Comparison of ENCODE assay signal across 17 mouse cellular contexts in the genomic region with DNA sequence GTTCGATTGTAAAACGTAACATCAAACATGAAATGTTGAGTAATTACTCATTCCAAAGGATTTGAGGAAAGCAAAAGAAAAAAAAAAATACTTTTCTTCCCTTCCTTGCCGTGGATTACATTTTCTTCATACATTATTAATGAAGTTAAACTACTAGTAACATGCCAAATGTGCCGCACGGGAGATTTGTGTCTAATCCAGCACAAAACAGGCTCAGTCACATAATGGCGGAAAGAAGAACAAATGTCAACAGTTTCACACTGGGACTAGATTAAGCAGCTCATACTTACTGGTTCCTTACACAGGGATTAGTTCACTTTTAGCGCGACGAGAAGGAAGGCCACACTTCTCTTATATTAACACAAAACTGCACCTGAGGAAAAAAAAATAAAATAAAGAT.
DNase-seq lines count a peak whose midpoint lies in the region; ATAC-seq and TF ChIP-seq lines count a peak whose summit lies in the region.
"Had no signal": no experiment of that assay in that cellular context is flagged by ENCODE, and none has a peak within 500 bp of the region (broad histone marks: within the 10 kb centered on the region; RNA-seq: fewer than 3 reads in every experiment).

No protein-coding gene starts in this region.

- H3K4me3 ChIP-seq in embryonic facial prominence, embryonic 14.5 days (ENCODE audit: low read depth, low read length) = no peak overlapping the region
- H3K4me3 ChIP-seq in embryonic facial prominence, embryonic 10.5 days = no peak overlapping the region
- H3K4me3 ChIP-seq in kidney, postnatal 0 days (replicated peaks; ENCODE audit: low read depth, low read length) = no peak overlapping the region
- peak overlapping the region; percentile 2; the same call in 1 of the 2 replicates for H3K4me3 ChIP-seq in midbrain, embryonic 15.5 days
- no peak overlapping the region for H3K4me3 ChIP-seq in stomach, embryonic 15.5 days (replicated peaks)
- no peak overlapping the region for H3K4me3 ChIP-seq in limb, embryonic 10.5 days
- H3K4me3 ChIP-seq: embryonic facial prominence, embryonic 15.5 days; forebrain, embryonic 10.5 days; hindbrain, embryonic 10.5 days; limb, embryonic 13.5 days; liver, embryonic 13.5 days had no signal

- no peaks in the 10 kb centered on the region for H3K9me3 ChIP-seq in embryonic facial prominence, embryonic 14.5 days (ENCODE audit: control insufficient read depth, low read length)
- H3K9me3 ChIP-seq in embryonic facial prominence, embryonic 10.5 days = no peaks in the 10 kb centered on the region
- H3K9me3 ChIP-seq in kidney, postnatal 0 days (replicated peaks; ENCODE audit: low read length) = no peaks in the 10 kb centered on the region
- no peaks in the 10 kb centered on the region for H3K9me3 ChIP-seq in midbrain, embryonic 15.5 days
- no peaks in the 10 kb centered on the region for H3K9me3 ChIP-seq in stomach, embryonic 15.5 days
- no peaks in the 10 kb centered on the region for H3K9me3 ChIP-seq in limb, embryonic 10.5 days (replicated peaks)
- H3K9me3 ChIP-seq: embryonic facial prominence, embryonic 15.5 days; forebrain, embryonic 10.5 days; hindbrain, embryonic 10.5 days; limb, embryonic 13.5 days; liver, embryonic 13.5 days had no signal

- no peak for ATAC-seq in embryonic facial prominence, embryonic 14.5 days (ENCODE audit: low read depth)
- ATAC-seq in kidney, postnatal 0 days (replicated peaks; ENCODE audit: low FRiP score, low read depth) = no peak
- ATAC-seq in midbrain, embryonic 15.5 days (replicated peaks) = peak; percentile 48; the same call in 1 of the 2 replicates
- no peak for ATAC-seq in stomach, embryonic 15.5 days (ENCODE audit: insufficient read depth, low FRiP score, low read depth)

- no peak for TF ChIP-seq CTCF in kidney, postnatal 0 days (IDR thresholded peaks at IDR 0.05; ENCODE audit: low read depth)

- no peaks in the 10 kb centered on the region for H3K36me3 ChIP-seq in embryonic facial prominence, embryonic 14.5 days (ENCODE audit: control insufficient read depth, insufficient read depth, low read length)
- H3K36me3 ChIP-seq in embryonic facial prominence, embryonic 10.5 days (replicated peaks) = no peaks in the 10 kb centered on the region
- H3K36me3 ChIP-seq in kidney, postnatal 0 days (ENCODE audit: insufficient read depth, low read length) = no peaks in the 10 kb centered on the region
- H3K36me3 ChIP-seq in midbrain, embryonic 15.5 days (replicated peaks) = no peaks in the 10 kb centered on the region
- H3K36me3 ChIP-seq in stomach, embryonic 15.5 days = no peaks in the 10 kb centered on the region
- H3K36me3 ChIP-seq in limb, embryonic 10.5 days = no peaks in the 10 kb centered on the region
- H3K36me3 ChIP-seq: embryonic facial prominence, embryonic 15.5 days; forebrain, embryonic 10.5 days; hindbrain, embryonic 10.5 days; limb, embryonic 13.5 days; liver, embryonic 13.5 days had no signal

- no peak overlapping the region for H3K4me2 ChIP-seq in embryonic facial prominence, embryonic 14.5 days (ENCODE audit: low read depth, low read length)
- H3K4me2 ChIP-seq in kidney, postnatal 0 days (ENCODE audit: low read length) = peak overlapping the region; percentile 11; the same call in 1 of the 2 replicates
- H3K4me2 ChIP-seq in midbrain, embryonic 15.5 days = peak overlapping the region; percentile 36
- peak overlapping the region; percentile 22; the same call in 1 of the 2 replicates for H3K4me2 ChIP-seq in stomach, embryonic 15.5 days
- H3K4me2 ChIP-seq: embryonic facial prominence, embryonic 15.5 days; limb, embryonic 13.5 days; liver, embryonic 13.5 days had no signal

- DNase-seq in embryonic facial prominence, embryonic 14.5 days (ENCODE audit: low spot score) = peak; percentile 9
- no peak for DNase-seq in embryonic facial prominence, embryonic 10.5 days (ENCODE audit: low spot score)
- no peak for DNase-seq in kidney, postnatal 0 days (ENCODE audit: low spot score)
- DNase-seq in kidney, postnatal 10 days = no peak
- DNase-seq in spleen, postnatal 14 days (ENCODE audit: low spot score in 2 of 2) = no peak
- no peak for DNase-seq in limb, embryonic 10.5 days (ENCODE audit: low spot score)
- DNase-seq: adrenal gland, adult 2 months; cerebellum, postnatal 10 days; gastrocnemius, postnatal 36 days; liver, embryonic 13.5 days; thymus, adult 2 months had no signal

- H3K4me1 ChIP-seq in embryonic facial prominence, embryonic 14.5 days (ENCODE audit: control insufficient read depth, insufficient read depth, low read length) = no peaks in the 10 kb centered on the region
- no peaks in the 10 kb centered on the region for H3K4me1 ChIP-seq in embryonic facial prominence, embryonic 10.5 days
- H3K4me1 ChIP-seq in kidney, postnatal 0 days (replicated peaks; ENCODE audit: insufficient read depth, low read length) = no peaks in the 10 kb centered on the region
- H3K4me1 ChIP-seq in midbrain, embryonic 15.5 days = peaks cover 16% of the 10 kb centered on the region
- no peaks in the 10 kb centered on the region for H3K4me1 ChIP-seq in stomach, embryonic 15.5 days
- no peaks in the 10 kb centered on the region for H3K4me1 ChIP-seq in limb, embryonic 10.5 days
- H3K4me1 ChIP-seq: embryonic facial prominence, embryonic 15.5 days; forebrain, embryonic 10.5 days; hindbrain, embryonic 10.5 days; limb, embryonic 13.5 days; liver, embryonic 13.5 days had no signal

- H3K27me3 ChIP-seq in embryonic facial prominence, embryonic 14.5 days (replicated peaks; ENCODE audit: control insufficient read depth, insufficient read depth, low read length) = no peaks in the 10 kb centered on the region
- no peaks in the 10 kb centered on the region for H3K27me3 ChIP-seq in embryonic facial prominence, embryonic 10.5 days (replicated peaks; ENCODE audit: low read depth, poor library complexity, severe bottlenecking)
- H3K27me3 ChIP-seq in kidney, postnatal 0 days (ENCODE audit: insufficient read depth, low read length) = no peaks in the 10 kb centered on the region
- peaks cover 3% of the 10 kb centered on the region; the same call in 1 of the 2 replicates for H3K27me3 ChIP-seq in midbrain, embryonic 15.5 days (replicated peaks)
- no peaks in the 10 kb centered on the region for H3K27me3 ChIP-seq in stomach, embryonic 15.5 days (replicated peaks)
- no peaks in the 10 kb centered on the region for H3K27me3 ChIP-seq in limb, embryonic 10.5 days (ENCODE audit: low read depth, poor library complexity, severe bottlenecking)
- H3K27me3 ChIP-seq: embryonic facial prominence, embryonic 15.5 days; limb, embryonic 13.5 days; liver, embryonic 13.5 days had no signal

- no peak overlapping the region for H3K9ac ChIP-seq in embryonic facial prominence, embryonic 14.5 days (ENCODE audit: low read depth, low read length)
- H3K9ac ChIP-seq in kidney, postnatal 0 days (ENCODE audit: low read depth, low read length) = no peak overlapping the region
- no peak overlapping the region for H3K9ac ChIP-seq in midbrain, embryonic 15.5 days
- H3K9ac ChIP-seq in stomach, embryonic 15.5 days = no peak overlapping the region
- H3K9ac ChIP-seq: embryonic facial prominence, embryonic 15.5 days; limb, embryonic 13.5 days; liver, embryonic 13.5 days had no signal

- WGBS in embryonic facial prominence, embryonic 14.5 days = 80% methylated on average over 9 of the region's 9 CpGs
- WGBS in embryonic facial prominence, embryonic 10.5 days = 86% methylated on average over 9 of the region's 9 CpGs
- 82% methylated on average over 9 of the region's 9 CpGs for WGBS in kidney, postnatal 0 days
- WGBS in midbrain, embryonic 15.5 days = 28% methylated on average over 9 of the region's 9 CpGs
- WGBS in stomach, embryonic 15.5 days = 59% methylated on average over 9 of the region's 9 CpGs
- 90% methylated on average over 9 of the region's 9 CpGs for WGBS in limb, embryonic 10.5 days

- no peak overlapping the region for H3K27ac ChIP-seq in embryonic facial prominence, embryonic 14.5 days (replicated peaks; ENCODE audit: low read depth, low read length)
- H3K27ac ChIP-seq in embryonic facial prominence, embryonic 10.5 days (replicated peaks) = no peak overlapping the region
- no peak overlapping the region for H3K27ac ChIP-seq in kidney, postnatal 0 days
- no peak overlapping the region for H3K27ac ChIP-seq in midbrain, embryonic 15.5 days
- no peak overlapping the region for H3K27ac ChIP-seq in stomach, embryonic 15.5 days
- H3K27ac ChIP-seq in limb, embryonic 10.5 days = no peak overlapping the region
- H3K27ac ChIP-seq: embryonic facial prominence, embryonic 15.5 days; forebrain, embryonic 10.5 days; hindbrain, embryonic 10.5 days; limb, embryonic 13.5 days; liver, embryonic 13.5 days had no signal
